Mouse (Mus musculus): ENCODE results near the gene Ezr. TPM values are rescaled to one million over a fixed set of nuclear protein-coding genes. Genes with fewer than 3 reads are reported as not detected.

The Ezr gene
- polyA plus RNA-seq, 1 experiment from 2014 or later = 166 TPM

- ATAC-seq (replicated peaks; ENCODE audit: extremely low read depth, insufficient read depth, low FRiP score) = no peak
- 67% methylated on average over 12 of the region's 12 CpGs for WGBS
- H3K27ac ChIP-seq (ENCODE audit: low read length) = no peak overlapping the region
- H3K4me3 ChIP-seq (ENCODE audit: low read length) = no peak overlapping the region
- H3K27me3 ChIP-seq (ENCODE audit: control insufficient read depth, insufficient read depth, low read length) = no peaks in the 10 kb centered on the region
- peaks cover 6% of the 10 kb centered on the region for H3K9me3 ChIP-seq (replicated peaks; ENCODE audit: control insufficient read depth, low read length)
- no peak overlapping the region for H3K9ac ChIP-seq (ENCODE audit: low read length)
- H3K4me1 ChIP-seq (ENCODE audit: control insufficient read depth, insufficient read depth, low read length) = peaks cover 3% of the 10 kb centered on the region; the same call in 1 of the 2 replicates
- no peaks in the 10 kb centered on the region for H3K36me3 ChIP-seq (ENCODE audit: control insufficient read depth, insufficient read depth)
- no peak overlapping the region for H3K4me2 ChIP-seq (ENCODE audit: low read depth, low read length)
These were observed 15.9 kb upstream of the Ezr start for GRCm38 (mm10) chr17:6798392-6799061.

- H3K4me2 ChIP-seq (ENCODE audit: low read depth, low read length) = no peak overlapping the region
- ATAC-seq (replicated peaks; ENCODE audit: extremely low read depth, insufficient read depth, low FRiP score) = no peak
- H3K27ac ChIP-seq (ENCODE audit: low read length) = no peak overlapping the region
- peaks cover 6% of the 10 kb centered on the region for H3K9me3 ChIP-seq (replicated peaks; ENCODE audit: control insufficient read depth, low read length)
- peaks cover 3% of the 10 kb centered on the region; the same call in 1 of the 2 replicates for H3K4me1 ChIP-seq (ENCODE audit: control insufficient read depth, insufficient read depth, low read length)
- H3K4me3 ChIP-seq (ENCODE audit: low read length) = no peak overlapping the region
- H3K27me3 ChIP-seq (ENCODE audit: control insufficient read depth, insufficient read depth, low read length) = no peaks in the 10 kb centered on the region
- no peaks in the 10 kb centered on the region for H3K36me3 ChIP-seq (ENCODE audit: control insufficient read depth, insufficient read depth)
- 54% methylated on average over 4 of the region's 4 CpGs for WGBS
- no peak overlapping the region for H3K9ac ChIP-seq (ENCODE audit: low read length)
These were observed 14.9 kb upstream of the Ezr start for GRCm38 (mm10) chr17:6797471-6797870.

- H3K9ac ChIP-seq (ENCODE audit: low read length) = no peak overlapping the region
- no peaks in the 10 kb centered on the region for H3K36me3 ChIP-seq (ENCODE audit: control insufficient read depth, insufficient read depth)
- no peaks in the 10 kb centered on the region for H3K27me3 ChIP-seq (ENCODE audit: control insufficient read depth, insufficient read depth, low read length)
- peaks cover 3% of the 10 kb centered on the region; the same call in 1 of the 2 replicates for H3K4me1 ChIP-seq (ENCODE audit: control insufficient read depth, insufficient read depth, low read length)
- H3K9me3 ChIP-seq (replicated peaks; ENCODE audit: control insufficient read depth, low read length) = no peaks in the 10 kb centered on the region
- H3K4me2 ChIP-seq (ENCODE audit: low read depth, low read length) = no peak overlapping the region
- no peak overlapping the region for H3K27ac ChIP-seq (ENCODE audit: low read length)
- ATAC-seq (replicated peaks; ENCODE audit: extremely low read depth, insufficient read depth, low FRiP score) = no peak
- 34% methylated on average over 12 of the region's 12 CpGs for WGBS
- H3K4me3 ChIP-seq (ENCODE audit: low read length) = no peak overlapping the region
These were observed 11.7 kb upstream of the Ezr start for GRCm38 (mm10) chr17:6794160-6794751.

- no peaks in the 10 kb centered on the region for H3K9me3 ChIP-seq (replicated peaks; ENCODE audit: control insufficient read depth, low read length)
- no peak overlapping the region for H3K27ac ChIP-seq (ENCODE audit: low read length)
- ATAC-seq (replicated peaks; ENCODE audit: extremely low read depth, insufficient read depth, low FRiP score) = no peak
- peaks cover 3% of the 10 kb centered on the region; the same call in 1 of the 2 replicates for H3K4me1 ChIP-seq (ENCODE audit: control insufficient read depth, insufficient read depth, low read length)
- WGBS = 85% methylated on average over 9 of the region's 9 CpGs
- no peak overlapping the region for H3K4me2 ChIP-seq (ENCODE audit: low read depth, low read length)
- no peaks in the 10 kb centered on the region for H3K36me3 ChIP-seq (ENCODE audit: control insufficient read depth, insufficient read depth)
- H3K4me3 ChIP-seq (ENCODE audit: low read length) = no peak overlapping the region
- no peaks in the 10 kb centered on the region for H3K27me3 ChIP-seq (ENCODE audit: control insufficient read depth, insufficient read depth, low read length)
- H3K9ac ChIP-seq (ENCODE audit: low read length) = no peak overlapping the region
These were observed 7.1 kb upstream of the Ezr start for GRCm38 (mm10) chr17:6789581-6790118.

GRCm38 (mm10) chr17:6789103-6789502 lies 6.5 kb upstream of the Ezr start:
- Histone ChIP-seq H3K4me1 (ENCODE audit: control insufficient read depth, insufficient read depth, low read length) (peaks cover under 1% of the 10 kb centered on the region; the same call in 1 of the 2 replicates), H3K27me3 (ENCODE audit: control insufficient read depth, insufficient read depth, low read length) (no peaks in the 10 kb centered on the region), H3K9ac (ENCODE audit: low read length) (no peak overlapping the region), H3K4me2 (ENCODE audit: low read depth, low read length) (no peak overlapping the region), H3K4me3 (ENCODE audit: low read length) (no peak overlapping the region), H3K36me3 (ENCODE audit: control insufficient read depth, insufficient read depth) (no peaks in the 10 kb centered on the region), H3K9me3 (replicated peaks; ENCODE audit: control insufficient read depth, low read length) (no peaks in the 10 kb centered on the region), H3K27ac (ENCODE audit: low read length) (no peak overlapping the region)
- ATAC-seq (replicated peaks; ENCODE audit: extremely low read depth, insufficient read depth, low FRiP score) = no peak

GRCm38 (mm10) chr17:6787241-6787640 lies 4.7 kb upstream of the Ezr start:
- Histone ChIP-seq H3K4me1 (ENCODE audit: control insufficient read depth, insufficient read depth, low read length) (peaks cover 6% of the 10 kb centered on the region; the same call in 1 of the 2 replicates), H3K9me3 (replicated peaks; ENCODE audit: control insufficient read depth, low read length) (no peaks in the 10 kb centered on the region), H3K27me3 (ENCODE audit: control insufficient read depth, insufficient read depth, low read length) (no peaks in the 10 kb centered on the region), H3K36me3 (ENCODE audit: control insufficient read depth, insufficient read depth) (no peaks in the 10 kb centered on the region), H3K4me3 (ENCODE audit: low read length) (no peak overlapping the region), H3K27ac (ENCODE audit: low read length) (no peak overlapping the region), H3K9ac (ENCODE audit: low read length) (no peak overlapping the region), H3K4me2 (ENCODE audit: low read depth, low read length) (no peak overlapping the region)
- 80% methylated on average over 4 of the region's 4 CpGs for WGBS
- ATAC-seq (replicated peaks; ENCODE audit: extremely low read depth, insufficient read depth, low FRiP score) = no peak

GRCm38 (mm10) chr17:6783756-6784357 lies 1.3 kb upstream of the Ezr start:
- Histone ChIP-seq H3K36me3 (ENCODE audit: control insufficient read depth, insufficient read depth) (no peaks in the 10 kb centered on the region), H3K9ac (ENCODE audit: low read length) (peak overlapping the region; percentile 86), H3K27ac (ENCODE audit: low read length) (no peak overlapping the region), H3K4me1 (ENCODE audit: control insufficient read depth, insufficient read depth, low read length) (peaks cover 24% of the 10 kb centered on the region), H3K4me2 (ENCODE audit: low read depth, low read length) (peak overlapping the region; percentile 61), H3K27me3 (ENCODE audit: control insufficient read depth, insufficient read depth, low read length) (no peaks in the 10 kb centered on the region), H3K4me3 (ENCODE audit: low read length) (peak overlapping the region; percentile 74), H3K9me3 (replicated peaks; ENCODE audit: control insufficient read depth, low read length) (no peaks in the 10 kb centered on the region)
- ATAC-seq (replicated peaks; ENCODE audit: extremely low read depth, insufficient read depth, low FRiP score) = no peak
- 48% methylated on average over 10 of the region's 10 CpGs for WGBS

- Histone ChIP-seq H3K9ac (ENCODE audit: low read length) (peak overlapping the region; percentile 86), H3K4me2 (ENCODE audit: low read depth, low read length) (peak overlapping the region; percentile 61)
- peak; percentile 44 for ATAC-seq (replicated peaks; ENCODE audit: extremely low read depth, insufficient read depth, low FRiP score)
These were observed 550 bp upstream of the Ezr start for GRCm38 (mm10) chr17:6783006-6783661.

More at GRCm38 (mm10) chr17:6783006-6783661, 550 bp upstream of the Ezr start:
- Histone ChIP-seq H3K27me3 (ENCODE audit: control insufficient read depth, insufficient read depth, low read length) (no peaks in the 10 kb centered on the region), H3K27ac (ENCODE audit: low read length) (peak overlapping the region; percentile 93), H3K4me3 (ENCODE audit: low read length) (peak overlapping the region; percentile 74), H3K4me1 (ENCODE audit: control insufficient read depth, insufficient read depth, low read length) (peaks cover 24% of the 10 kb centered on the region), H3K9me3 (replicated peaks; ENCODE audit: control insufficient read depth, low read length) (no peaks in the 10 kb centered on the region), H3K36me3 (ENCODE audit: control insufficient read depth, insufficient read depth) (no peaks in the 10 kb centered on the region)
- WGBS = 0% methylated on average over 58 of the region's 58 CpGs
